Mouse (Mus musculus): ENCODE results near the gene Habp2. TPM values are rescaled to one million over a fixed set of nuclear protein-coding genes. Genes with fewer than 3 reads are reported as not detected.

The Habp2 gene
- polyA plus RNA-seq, 1 experiment from 2014 or later: not detected

- ATAC-seq (replicated peaks): no peak
- Histone ChIP-seq H3K4me3 (no peak overlapping the region), H3K9ac (replicated peaks) (no peak overlapping the region), H3K4me2 (replicated peaks) (no peak overlapping the region), H3K36me3 (no peaks in the 10 kb centered on the region), H3K9me3 (no peaks in the 10 kb centered on the region), H3K27ac (replicated peaks) (no peak overlapping the region), H3K27me3 (no peaks in the 10 kb centered on the region), H3K4me1 (no peaks in the 10 kb centered on the region)
- 91% methylated on average over 7 of the region's 7 CpGs for WGBS
Measured at GRCm38 (mm10) chr19:56367778-56368177, 80.8 kb downstream of the Habp2 start.

GRCm38 (mm10) chr19:56368912-56369311, 82.0 kb downstream of the Habp2 start:
- H3K4me3 ChIP-seq: no peak overlapping the region
- no peak overlapping the region for H3K9ac ChIP-seq (replicated peaks)
- no peaks in the 10 kb centered on the region for H3K9me3 ChIP-seq
- no peaks in the 10 kb centered on the region for H3K36me3 ChIP-seq
- WGBS: 94% methylated on average over 7 of the region's 7 CpGs
- no peaks in the 10 kb centered on the region for H3K4me1 ChIP-seq
- no peak overlapping the region for H3K27ac ChIP-seq (replicated peaks)
- ATAC-seq (replicated peaks): no peak
- no peak overlapping the region for H3K4me2 ChIP-seq (replicated peaks)
- no peaks in the 10 kb centered on the region for H3K27me3 ChIP-seq

Other genes with a start within 250 kb of the Habp2 start
- 0.41 and 0.45 TPM in 2 replicates for gene Nrap, start 102.9 kb downstream of the Habp2 start, polyA plus RNA-seq (2015; fragmentation: Nextera tagmentation; extraction: Ambion mirVana)
- 14.7 TPM in 2 replicates for gene Casp7, start 110.0 kb downstream of the Habp2 start, polyA plus RNA-seq (2015; fragmentation: Nextera tagmentation; extraction: Ambion mirVana)
- gene Plekhs1, start 174.5 kb downstream of the Habp2 start, polyA plus RNA-seq (2015; fragmentation: Nextera tagmentation; extraction: Ambion mirVana): 0.17 TPM in 1 of 2 replicates, not detected in the other